Mouse (Mus musculus) small intestine, adult 2 months (tissue): Measurements from ENCODE around the gene Gypa. TPM values are rescaled to one million over a fixed set of nuclear protein-coding genes. Genes with fewer than 3 reads are reported as not detected.

Source experiments
- H3K27ac ChIP-seq: fragments of 200-500 bp; 2 replicates; pipeline ENCODE4 v1.5.1; 2012; ENCODE audit warnings: low read depth, low read length, control low read depth, inconsistent platforms; ENCODE audit not compliant: insufficient read depth
- H3K27me3 ChIP-seq: fragments of 200-500 bp; 2 replicates; pipeline ENCODE4 v1.6.1; 2012; ENCODE audit warnings: mild to moderate bottlenecking, moderate library complexity, low read length, inconsistent platforms; ENCODE audit not compliant: control insufficient read depth, insufficient read depth
- H3K36me3 ChIP-seq: fragments of 200-500 bp; 2 replicates; pipeline ENCODE4 v1.6.1; 2012; ENCODE audit warnings: mild to moderate bottlenecking, low read length, control low read depth, inconsistent platforms; ENCODE audit not compliant: control insufficient read depth, insufficient read depth
- H3K4me1 ChIP-seq: fragments of 200-500 bp; 2 replicates; pipeline ENCODE4 v1.6.1; 2012; ENCODE audit warnings: low read length, inconsistent platforms, mixed read lengths; ENCODE audit not compliant: control insufficient read depth, insufficient read depth, insufficient read length
- H3K4me3 ChIP-seq: fragments of 200-500 bp; 2 replicates; pipeline ENCODE4 v1.5.1; 2012; ENCODE audit warnings: low read depth, mild to moderate bottlenecking, control low read depth, inconsistent platforms, low read length, moderate library complexity
- CTCF ChIP-seq: fragments of 200-500 bp; IDR thresholded peaks from 2 replicates; pipeline ENCODE4 v1.5.1; 2012; ENCODE audit warnings: low read depth, mild to moderate bottlenecking, control low read depth, inconsistent platforms, low read length, moderate library complexity, mixed read lengths; ENCODE audit not compliant: insufficient replicate concordance, insufficient read length; ENCODE audit errors: extremely low read depth
- POLR2A ChIP-seq: fragments of 200-500 bp; IDR thresholded peaks from 2 replicates; pipeline ENCODE4 v1.6.1; 2012; ENCODE audit warnings: low read depth, mild to moderate bottlenecking, control low read depth, inconsistent platforms, low read length, moderate library complexity
- WGBS: fragments of 180-500 bp; shearing (Covaris S2); methylation state at CpG from one replicate; pipeline ENCODE4 v1.1.7; 2018; 5-methylcytosine and 5-hydroxymethylcytosine counted together
- polyA plus RNA-seq: library from polyadenylated mRNA; depleted of rRNA; stranded (reverse); fragments of >200 nt; gene quantifications from 2 replicates; pipeline ENCODE4 v1.2.3, GENCODE M21; 2012

The Gypa gene
- polyA plus RNA-seq, 1 experiment: not detected

- TF ChIP-seq CTCF (no peak), POLR2A (no peak)
- Histone ChIP-seq H3K27ac (no peak overlapping the region), H3K27me3 (no peaks in the 10 kb centered on the region), H3K4me1 (peaks cover 2% of the 10 kb centered on the region; the same call in 1 of the 2 replicates), H3K36me3 (no peaks in the 10 kb centered on the region), H3K4me3 (no peak overlapping the region)
- 91% methylated on average over 6 of the region's 6 CpGs for WGBS
Measured at GRCm38 (mm10) chr8:80495527-80495926, 1.9 kb downstream of the Gypa start.

GRCm38 (mm10) chr8:80497323-80497722 lies 3.7 kb downstream of the Gypa start:
- Histone ChIP-seq H3K4me1 (peaks cover 2% of the 10 kb centered on the region; the same call in 1 of the 2 replicates), H3K4me3 (no peak overlapping the region), H3K27me3 (no peaks in the 10 kb centered on the region), H3K27ac (no peak overlapping the region), H3K36me3 (no peaks in the 10 kb centered on the region)
- no peak for TF ChIP-seq POLR2A
- WGBS: 54% methylated on average over 4 of the region's 4 CpGs

- Histone ChIP-seq H3K4me1 (no peaks in the 10 kb centered on the region), H3K27me3 (no peaks in the 10 kb centered on the region), H3K36me3 (no peaks in the 10 kb centered on the region), H3K27ac (no peak overlapping the region), H3K4me3 (no peak overlapping the region)
- TF ChIP-seq POLR2A: no peak
- TF ChIP-seq CTCF: no peak
- 45% methylated on average over 2 of the region's 2 CpGs for WGBS
Measured at GRCm38 (mm10) chr8:80500244-80500643, 6.7 kb downstream of the Gypa start.

- Histone ChIP-seq H3K4me1 (no peaks in the 10 kb centered on the region), H3K36me3 (no peaks in the 10 kb centered on the region), H3K27me3 (no peaks in the 10 kb centered on the region), H3K4me3 (no peak overlapping the region), H3K27ac (no peak overlapping the region)
- 77% methylated on average over 3 of the region's 3 CpGs for WGBS
- TF ChIP-seq CTCF: no peak
- no peak for TF ChIP-seq POLR2A
Measured at GRCm38 (mm10) chr8:80500773-80501172, 7.2 kb downstream of the Gypa start.

- Histone ChIP-seq H3K4me3 (no peak overlapping the region), H3K27me3 (no peaks in the 10 kb centered on the region), H3K36me3 (no peaks in the 10 kb centered on the region), H3K4me1 (no peaks in the 10 kb centered on the region), H3K27ac (no peak overlapping the region)
- TF ChIP-seq CTCF: no peak
- TF ChIP-seq POLR2A: no peak
- 53% methylated on average over 6 of the region's 6 CpGs for WGBS
Measured at GRCm38 (mm10) chr8:80501283-80501682, 7.7 kb downstream of the Gypa start.

GRCm38 (mm10) chr8:80526382-80527355 lies 33.1 kb downstream of the Gypa start:
- no peak overlapping the region for H3K27ac ChIP-seq
- no peaks in the 10 kb centered on the region for H3K4me1 ChIP-seq
- no peaks in the 10 kb centered on the region for H3K27me3 ChIP-seq
- H3K4me3 ChIP-seq: no peak overlapping the region
- H3K36me3 ChIP-seq: no peaks in the 10 kb centered on the region
- no peak for TF ChIP-seq CTCF
- TF ChIP-seq POLR2A: no peak
- WGBS: 77% methylated on average over 5 of the region's 5 CpGs

GRCm38 (mm10) chr8:80541836-80542235 lies 48.3 kb downstream of the Gypa start:
- WGBS: 80% methylated on average over 3 of the region's 3 CpGs
- Histone ChIP-seq H3K4me3 (no peak overlapping the region), H3K4me1 (no peaks in the 10 kb centered on the region), H3K27me3 (no peaks in the 10 kb centered on the region), H3K27ac (no peak overlapping the region), H3K36me3 (no peaks in the 10 kb centered on the region)
- no peak for TF ChIP-seq CTCF
- no peak for TF ChIP-seq POLR2A
